Mouse (Mus musculus): ENCODE results near the gene Cd79b. TPM values are rescaled to one million over a fixed set of nuclear protein-coding genes. Genes with fewer than 3 reads are reported as not detected.

The Cd79b gene
- total and polyA plus RNA-seq, 3 experiments: 527 to 741 (median 689) TPM

DNA sequence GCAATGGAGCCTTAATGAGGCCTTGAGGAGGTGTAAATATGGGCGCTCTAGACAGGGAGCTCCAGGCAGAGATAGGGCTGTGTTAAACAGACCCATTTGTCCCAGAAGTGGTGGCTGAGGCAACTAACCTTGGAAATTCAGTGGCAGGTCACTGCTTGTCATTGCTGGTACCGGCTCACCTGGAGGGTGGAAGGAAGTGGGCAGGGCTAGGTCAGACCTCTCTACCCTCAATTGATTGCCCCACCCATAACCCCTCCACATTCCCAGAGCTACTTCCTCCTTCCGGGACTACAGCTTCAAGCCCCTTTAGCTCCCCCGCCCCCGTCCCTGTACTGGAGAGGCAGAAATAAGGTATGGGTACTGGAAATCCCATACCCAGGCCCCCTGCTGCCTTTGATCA is 1.0 kb downstream of the Cd79b start:
- Histone ChIP-seq H3K27ac (ENCODE audit: insufficient read depth, low read depth) (peak overlapping the region; percentile 99), H3K9ac (ENCODE audit: insufficient read depth, low read depth) (peak overlapping the region; percentile 100), H3K4me3 (replicated peaks in 1 of 3; ENCODE audit: low read depth in 2 of 3, low read length in 2 of 3, poor library complexity in 1 of 3) (peak overlapping the region; percentile 75 to 97 (median 97)), H3K4me1 (ENCODE audit: control insufficient read depth in 1 of 2, insufficient read depth in 2 of 2) (peaks cover 42 to 82% of the 10 kb centered on the region in 2 experiments), H3K27me3 (replicated peaks) (no peaks in the 10 kb centered on the region), H3K36me3 (replicated peaks in 1 of 2; ENCODE audit: control insufficient read depth in 1 of 2, insufficient read depth in 1 of 2, low read length in 1 of 2) (peaks cover 34 to 35% of the 10 kb centered on the region in 2 experiments), H3K79me2 (replicated peaks; ENCODE audit: control insufficient read depth, extremely low read depth, insufficient read depth, poor library complexity, severe bottlenecking) (peaks cover 37% of the 10 kb centered on the region), H3K4me2 (ENCODE audit: insufficient read depth, low read depth, poor library complexity, severe bottlenecking) (peak overlapping the region; percentile 55), H3K9me3 (replicated peaks; ENCODE audit: low read length) (no peaks in the 10 kb centered on the region)
- TF ChIP-seq SIN3A (IDR thresholded peaks at IDR 0.05; ENCODE audit: low read length) (peak; percentile 95), KAT2A (IDR thresholded peaks at IDR 0.05; ENCODE audit: insufficient replicate concordance, low read length) (0 out of 2 replicates have a peak, but pooled peaks have one; percentile 14), MAZ (IDR thresholded peaks at IDR 0.05; ENCODE audit: low read depth, low read length) (peak; percentile 81; the same call in 1 of the 2 replicates), E2F4 (IDR thresholded peaks at IDR 0.05; ENCODE audit: insufficient replicate concordance, low read depth, low read length) (no peak), GABPA (IDR thresholded peaks at IDR 0.05; ENCODE audit: insufficient replicate concordance, low read depth, low read length) (no peak), POLR2AphosphoS2 (IDR thresholded peaks at IDR 0.05; ENCODE audit: low read depth, low read length) (no peak), JUN (IDR thresholded peaks at IDR 0.05; ENCODE audit: insufficient read depth, low read depth, low read length) (no peak), PAX5 (IDR thresholded peaks at IDR 0.05; ENCODE audit: low read length) (no peak), EP300 (IDR thresholded peaks at IDR 0.05; ENCODE audit: low read length) (peak; percentile 70), CHD1 (IDR thresholded peaks at IDR 0.05; ENCODE audit: low read depth, low read length) (peak; percentile 89; the same call in 1 of the 2 replicates), MXI1 (IDR thresholded peaks at IDR 0.05; ENCODE audit: low read depth, low read length) (peak; percentile 63; the same call in 1 of the 2 replicates), NRF1 (IDR thresholded peaks at IDR 0.05; ENCODE audit: low read depth, low read length) (no peak), UBTF (IDR thresholded peaks at IDR 0.05; ENCODE audit: low read depth, low read length) (peak; percentile 25; the same call in 1 of the 2 replicates), ELF1 (IDR thresholded peaks at IDR 0.05; ENCODE audit: low read depth, low read length) (peak; percentile 94), USF2 (conservative IDR thresholded peaks at IDR 0.05; ENCODE audit: low read depth, low read length) (no peak), ETS1 (conservative IDR thresholded peaks at IDR 0.05; ENCODE audit: low read depth, low read length) (peak; percentile 54), ZMIZ1 (IDR thresholded peaks at IDR 0.05; ENCODE audit: low read depth, low read length) (peak; percentile 56), SMC3 (IDR thresholded peaks at IDR 0.05; ENCODE audit: low read depth, low read length) (no peak), ZC3H11A (IDR thresholded peaks at IDR 0.05; ENCODE audit: low read depth, low read length) (no peak), JUND (conservative IDR thresholded peaks at IDR 0.05; ENCODE audit: low read depth, low read length) (no peak), POLR2A (IDR thresholded peaks at IDR 0.05; ENCODE audit: low read depth, low read length) (peak; percentile 40; the same call in 1 of the 2 replicates), RAD21 (IDR thresholded peaks at IDR 0.05; ENCODE audit: low read depth, low read length) (no peak), BHLHE40 (IDR thresholded peaks at IDR 0.05; ENCODE audit: low read depth, low read length) (no peak), CTCF (conservative IDR thresholded peaks at IDR 0.05 in 1 of 2, IDR thresholded peaks at IDR 0.05 in 1 of 2; ENCODE audit: low read depth in 2 of 2, low read length in 2 of 2) (no peak), USF1 (IDR thresholded peaks at IDR 0.05; ENCODE audit: low read depth, low read length) (no peak), IRF4 (IDR thresholded peaks at IDR 0.05; ENCODE audit: low read depth, low read length) (peak; percentile 56; the same call in 1 of the 2 replicates), TCF12 (IDR thresholded peaks at IDR 0.05; ENCODE audit: low read depth, low read length) (peak; percentile 58; the same call in 1 of the 2 replicates), TBP (conservative IDR thresholded peaks at IDR 0.05; ENCODE audit: low read depth, low read length) (0 out of 2 replicates have a peak, but pooled peaks have one; percentile 42), ZNF384 (IDR thresholded peaks at IDR 0.05; ENCODE audit: low read depth, low read length) (no peak), MEF2A (IDR thresholded peaks at IDR 0.05; ENCODE audit: borderline replicate concordance, low read depth, low read length) (peak; percentile 27; the same call in 1 of the 2 replicates), MYC (IDR thresholded peaks at IDR 0.05; ENCODE audit: low read depth, low read length) (peak; percentile 60; the same call in 1 of the 2 replicates), MAFK (IDR thresholded peaks at IDR 0.05; ENCODE audit: insufficient replicate concordance, low read length) (no peak), MAX (IDR thresholded peaks at IDR 0.05; ENCODE audit: low read length) (peak; percentile 54), RCOR1 (conservative IDR thresholded peaks at IDR 0.05; ENCODE audit: low read depth, low read length) (no peak), CHD2 (IDR thresholded peaks at IDR 0.05; ENCODE audit: low read length) (peak; percentile 64), HCFC1 (IDR thresholded peaks at IDR 0.05; ENCODE audit: low read depth, low read length) (peak; percentile 54; the same call in 1 of the 2 replicates), ZKSCAN1 (IDR thresholded peaks at IDR 0.05; ENCODE audit: borderline replicate concordance, low read depth, low read length) (no peak), NELFE (IDR thresholded peaks at IDR 0.05; ENCODE audit: low read depth, low read length) (peak; percentile 57)
- dilution Hi-C loops (cut with MboI; ENCODE audit: extremely low pct_ligation_motif_present, extremely low pct_unique_long_range_greater_than_20kb, low sequenced_read_pairs): no loop called here
- in situ Hi-C loops (cut with MboI; ENCODE audit: low pct_ligation_motif_present, low pct_unique_long_range_greater_than_20kb, low sequenced_read_pairs): loop anchor here (25.0 kb wide), 1 partner anchor 449 kb away; the partner anchor contains the start of genes Milr1 and Pecam1
- peak; percentile 72 for DNase-seq (ENCODE audit: extremely low read depth)
